Mouse (Mus musculus) heart, embryonic 13.5 days (tissue): ENCODE data around the gene Pik3c2a. TPM values are rescaled to one million over a fixed set of nuclear protein-coding genes. Genes with fewer than 3 reads are reported as not detected.

ENCODE experiments used
- ATAC-seq: fragments of 200-750 bp; cut with Nextera tagmentation; 2 replicates; pipeline ENCODE4 v1.8.0; 2017; ENCODE audit warnings: moderate TSS enrichment; ENCODE audit not compliant: insufficient number of reproducible peaks, low FRiP score, low TSS enrichment; ENCODE audit errors: extremely low read depth
- H3K27ac ChIP-seq: fragments of 300-500 bp; sonication (generic); replicated peaks from 2 replicates; pipeline ENCODE4 v1.5.1; 2015; ENCODE audit warnings: moderate library complexity, mild to moderate bottlenecking, inconsistent platforms
- H3K27me3 ChIP-seq: fragments of 300-500 bp; sonication (generic); replicated peaks from 2 replicates; pipeline ENCODE4 v1.6.1; 2015; ENCODE audit warnings: mild to moderate bottlenecking, inconsistent platforms
- H3K36me3 ChIP-seq: fragments of 300-500 bp; sonication (generic); 2 replicates; pipeline ENCODE4 v1.6.1; 2015; ENCODE audit warnings: mild to moderate bottlenecking, inconsistent platforms
- H3K4me1 ChIP-seq: fragments of 300-500 bp; sonication (generic); 2 replicates; pipeline ENCODE4 v1.6.1; 2015; ENCODE audit warnings: inconsistent platforms
- H3K4me2 ChIP-seq: fragments of 300-500 bp; sonication (generic); 2 replicates; pipeline ENCODE4 v1.6.1; 2015; ENCODE audit warnings: inconsistent platforms, mild to moderate bottlenecking, moderate library complexity
- H3K4me3 ChIP-seq: fragments of 300-500 bp; sonication (generic); 2 replicates; pipeline ENCODE4 v1.5.1; 2015; ENCODE audit warnings: moderate library complexity, mild to moderate bottlenecking, inconsistent platforms
- H3K9ac ChIP-seq: fragments of 300-500 bp; sonication (generic); 2 replicates; pipeline ENCODE4 v1.6.1; 2015; ENCODE audit warnings: inconsistent platforms, mild to moderate bottlenecking, moderate library complexity
- H3K9me3 ChIP-seq: fragments of 300-500 bp; sonication (generic); 2 replicates; pipeline ENCODE4 v1.6.1; 2016; ENCODE audit warnings: inconsistent platforms
- WGBS: fragments of 180-500 bp; shearing (Covaris S2); methylation state at CpG from one replicate; pipeline ENCODE4 v1.1.7; 2015; ENCODE audit warnings: mixed read lengths; 5-methylcytosine and 5-hydroxymethylcytosine counted together
- polyA plus RNA-seq: library from polyadenylated mRNA; unstranded; fragments of >200 nt; fragmentation: Nextera tagmentation; extraction: Ambion mirVana; gene quantifications from 2 replicates; pipeline ENCODE4 v1.2.1, GENCODE M21; 2015

Gene Pik3c2a
- polyA plus RNA-seq, 1 experiment from 2014 or later: 14.1 TPM

GRCm38 (mm10) chr7:116294961-116295360 lies 148.3 kb downstream of the Pik3c2a start:
- H3K27ac ChIP-seq: no peak overlapping the region
- H3K4me3 ChIP-seq: no peak overlapping the region
- no peaks in the 10 kb centered on the region for H3K9me3 ChIP-seq
- 45% methylated on average over 3 of the region's 3 CpGs for WGBS
- H3K4me2 ChIP-seq: no peak overlapping the region
- no peaks in the 10 kb centered on the region for H3K27me3 ChIP-seq
- no peaks in the 10 kb centered on the region for H3K36me3 ChIP-seq
- no peak for ATAC-seq
- H3K9ac ChIP-seq: peak overlapping the region; percentile 34; the same call in 1 of the 2 replicates
- H3K4me1 ChIP-seq: peaks cover 29% of the 10 kb centered on the region

- no peaks in the 10 kb centered on the region for H3K36me3 ChIP-seq
- no peaks in the 10 kb centered on the region for H3K9me3 ChIP-seq
- no peak overlapping the region for H3K27ac ChIP-seq
- no peaks in the 10 kb centered on the region for H3K27me3 ChIP-seq
- H3K4me1 ChIP-seq: peaks cover 40% of the 10 kb centered on the region
- WGBS: 50% methylated on average over 5 of the region's 5 CpGs
- no peak for ATAC-seq
- H3K4me3 ChIP-seq: no peak overlapping the region
- H3K4me2 ChIP-seq: no peak overlapping the region
- no peak overlapping the region for H3K9ac ChIP-seq
These were observed 150.9 kb downstream of the Pik3c2a start for GRCm38 (mm10) chr7:116292377-116292776.

GRCm38 (mm10) chr7:116290559-116290958 lies 152.7 kb downstream of the Pik3c2a start:
- Histone ChIP-seq H3K4me3 (no peak overlapping the region), H3K27me3 (no peaks in the 10 kb centered on the region), H3K4me1 (peaks cover 58% of the 10 kb centered on the region), H3K9me3 (no peaks in the 10 kb centered on the region), H3K27ac (no peak overlapping the region), H3K9ac (no peak overlapping the region), H3K4me2 (no peak overlapping the region), H3K36me3 (no peaks in the 10 kb centered on the region)
- 75% methylated on average over 1 of the region's 1 CpGs for WGBS
- no peak for ATAC-seq

GRCm38 (mm10) chr7:116288996-116289395 lies 154.3 kb downstream of the Pik3c2a start:
- no peak for ATAC-seq
- WGBS: 82% methylated on average over 3 of the region's 3 CpGs
- Histone ChIP-seq H3K9ac (no peak overlapping the region), H3K4me1 (peaks cover 51% of the 10 kb centered on the region), H3K27me3 (no peaks in the 10 kb centered on the region), H3K36me3 (no peaks in the 10 kb centered on the region), H3K4me2 (no peak overlapping the region), H3K27ac (no peak overlapping the region), H3K9me3 (no peaks in the 10 kb centered on the region), H3K4me3 (no peak overlapping the region)

GRCm38 (mm10) chr7:116287959-116288358 lies 155.3 kb downstream of the Pik3c2a start:
- peaks cover 56% of the 10 kb centered on the region for H3K4me1 ChIP-seq
- peak overlapping the region; percentile 64 for H3K27ac ChIP-seq
- H3K4me2 ChIP-seq: no peak overlapping the region
- no peaks in the 10 kb centered on the region for H3K27me3 ChIP-seq
- no peaks in the 10 kb centered on the region for H3K36me3 ChIP-seq
- WGBS: 43% methylated on average over 5 of the region's 5 CpGs
- no peaks in the 10 kb centered on the region for H3K9me3 ChIP-seq
- no peak overlapping the region for H3K4me3 ChIP-seq
- H3K9ac ChIP-seq: 0 out of 2 replicates have a peak overlapping the region, but pooled peaks have one; percentile 24
- no peak for ATAC-seq

Other genes with a start within 250 kb of the Pik3c2a start
- gene Plekha7, start 135.1 kb downstream of the Pik3c2a start, polyA plus RNA-seq: 38.4 and 41.7 TPM in 2 replicates
- gene Rps13, start 109.3 kb downstream of the Pik3c2a start, polyA plus RNA-seq: 604 and 625 TPM in 2 replicates
- gene Nucb2, start 60.9 kb upstream of the Pik3c2a start, polyA plus RNA-seq: 6.5 and 7.7 TPM in 2 replicates